Mouse (Mus musculus) neural tube, embryonic 12.5 days (tissue): ENCODE results near the gene Fam221a. TPM values are rescaled to one million over a fixed set of nuclear protein-coding genes. Genes with fewer than 3 reads are reported as not detected.

Experiments
- ATAC-seq: fragments of 200-750 bp; cut with Nextera tagmentation; 2 replicates; pipeline ENCODE4 v1.8.0; 2017; ENCODE audit warnings: low read depth, mild to moderate bottlenecking, moderate TSS enrichment, moderate library complexity; ENCODE audit not compliant: low FRiP score
- H3K27ac ChIP-seq: fragments of 300-500 bp; sonication (generic); 2 replicates; pipeline ENCODE4 v1.5.1; 2016
- H3K27me3 ChIP-seq: fragments of 300-500 bp; sonication (generic); replicated peaks from 2 replicates; pipeline ENCODE4 v1.6.1; 2016; ENCODE audit warnings: mild to moderate bottlenecking
- H3K36me3 ChIP-seq: fragments of 300-500 bp; sonication (generic); 2 replicates; pipeline ENCODE4 v1.6.1; 2016; ENCODE audit warnings: mild to moderate bottlenecking
- H3K4me1 ChIP-seq: fragments of 300-500 bp; sonication (generic); 2 replicates; pipeline ENCODE4 v1.6.1; 2016
- H3K4me2 ChIP-seq: fragments of 300-500 bp; sonication (generic); replicated peaks from 2 replicates; pipeline ENCODE4 v1.6.1; 2016; ENCODE audit warnings: mild to moderate bottlenecking
- H3K4me3 ChIP-seq: fragments of 300-500 bp; sonication (generic); 2 replicates; pipeline ENCODE4 v1.5.1; 2016
- H3K9ac ChIP-seq: fragments of 300-500 bp; sonication (generic); 2 replicates; pipeline ENCODE4 v1.6.1; 2016; ENCODE audit warnings: mild to moderate bottlenecking
- H3K9me3 ChIP-seq: fragments of 300-500 bp; sonication (generic); 2 replicates; pipeline ENCODE4 v1.6.1; 2016; ENCODE audit warnings: mild to moderate bottlenecking
- WGBS: fragments of 180-500 bp; shearing (Covaris S2); methylation state at CpG from one replicate; pipeline ENCODE4 v1.1.7; 2016; 5-methylcytosine and 5-hydroxymethylcytosine counted together
- polyA plus RNA-seq: library from polyadenylated mRNA; unstranded; fragments of >200 nt; fragmentation: Nextera tagmentation; extraction: Ambion mirVana; gene quantifications from 2 replicates; pipeline ENCODE4 v1.2.1, GENCODE M21; 2016

The Fam221a gene
- polyA plus RNA-seq, 1 experiment from 2014 or later, result 4.2 TPM

- Histone ChIP-seq H3K27ac (no peak overlapping the region), H3K9ac (no peak overlapping the region), H3K4me3 (no peak overlapping the region), H3K36me3 (no peaks in the 10 kb centered on the region), H3K4me2 (no peak overlapping the region), H3K27me3 (no peaks in the 10 kb centered on the region), H3K4me1 (no peaks in the 10 kb centered on the region), H3K9me3 (no peaks in the 10 kb centered on the region)
- WGBS, result 9% methylated on average over 9 of the region's 9 CpGs
- no peak for ATAC-seq
Measured at GRCm38 (mm10) chr6:49338566-49338965, 29.0 kb upstream of the Fam221a start.

GRCm38 (mm10) chr6:49339145-49339544 is 28.4 kb upstream of the Fam221a start:
- Histone ChIP-seq H3K9me3 (no peaks in the 10 kb centered on the region), H3K4me3 (no peak overlapping the region), H3K4me2 (no peak overlapping the region), H3K36me3 (no peaks in the 10 kb centered on the region), H3K9ac (no peak overlapping the region), H3K27ac (no peak overlapping the region), H3K27me3 (no peaks in the 10 kb centered on the region), H3K4me1 (no peaks in the 10 kb centered on the region)
- WGBS, result 17% methylated on average over 6 of the region's 6 CpGs
- no peak for ATAC-seq

GRCm38 (mm10) chr6:49343737-49344469 is 23.6 kb upstream of the Fam221a start:
- no peaks in the 10 kb centered on the region for H3K27me3 ChIP-seq
- no peak overlapping the region for H3K4me3 ChIP-seq
- H3K9me3 ChIP-seq, result no peaks in the 10 kb centered on the region
- H3K27ac ChIP-seq, result no peak overlapping the region
- H3K4me1 ChIP-seq, result no peaks in the 10 kb centered on the region
- 83% methylated on average over 14 of the region's 14 CpGs for WGBS
- no peaks in the 10 kb centered on the region for H3K36me3 ChIP-seq
- H3K9ac ChIP-seq, result no peak overlapping the region
- no peak for ATAC-seq
- H3K4me2 ChIP-seq, result no peak overlapping the region

- no peaks in the 10 kb centered on the region for H3K36me3 ChIP-seq
- 94% methylated on average over 7 of the region's 7 CpGs for WGBS
- H3K4me2 ChIP-seq, result no peak overlapping the region
- no peak overlapping the region for H3K4me3 ChIP-seq
- no peak overlapping the region for H3K9ac ChIP-seq
- no peak for ATAC-seq
- H3K27ac ChIP-seq, result no peak overlapping the region
- no peaks in the 10 kb centered on the region for H3K4me1 ChIP-seq
- H3K27me3 ChIP-seq, result no peaks in the 10 kb centered on the region
- no peaks in the 10 kb centered on the region for H3K9me3 ChIP-seq
Measured at GRCm38 (mm10) chr6:49349826-49350225, 17.7 kb upstream of the Fam221a start.

- Histone ChIP-seq H3K36me3 (no peaks in the 10 kb centered on the region), H3K27ac (no peak overlapping the region), H3K4me2 (no peak overlapping the region), H3K27me3 (no peaks in the 10 kb centered on the region), H3K4me1 (no peaks in the 10 kb centered on the region), H3K9me3 (no peaks in the 10 kb centered on the region), H3K4me3 (no peak overlapping the region), H3K9ac (no peak overlapping the region)
- WGBS, result 92% methylated on average over 3 of the region's 3 CpGs
- no peak for ATAC-seq
Measured at GRCm38 (mm10) chr6:49354613-49355012, 12.9 kb upstream of the Fam221a start.

- Histone ChIP-seq H3K4me2 (no peak overlapping the region), H3K4me1 (no peaks in the 10 kb centered on the region), H3K36me3 (no peaks in the 10 kb centered on the region), H3K27me3 (no peaks in the 10 kb centered on the region), H3K4me3 (no peak overlapping the region), H3K9me3 (no peaks in the 10 kb centered on the region), H3K27ac (no peak overlapping the region), H3K9ac (no peak overlapping the region)
- WGBS, result 75% methylated on average over 4 of the region's 4 CpGs
- no peak for ATAC-seq
Measured at GRCm38 (mm10) chr6:49355171-49355570, 12.4 kb upstream of the Fam221a start.

- Histone ChIP-seq H3K4me3 (no peak overlapping the region), H3K9me3 (no peaks in the 10 kb centered on the region), H3K4me1 (no peaks in the 10 kb centered on the region), H3K9ac (no peak overlapping the region), H3K27ac (no peak overlapping the region), H3K4me2 (no peak overlapping the region), H3K27me3 (no peaks in the 10 kb centered on the region), H3K36me3 (no peaks in the 10 kb centered on the region)
- ATAC-seq, result no peak
Measured at GRCm38 (mm10) chr6:49360420-49360819, 7.1 kb upstream of the Fam221a start.

- 0 out of 2 replicates have a peak, but pooled peaks have one; percentile 8 for ATAC-seq
- no peaks in the 10 kb centered on the region for H3K9me3 ChIP-seq
- H3K4me2 ChIP-seq, result peak overlapping the region; percentile 86
- peak overlapping the region; percentile 50 for H3K4me3 ChIP-seq
- H3K27ac ChIP-seq, result no peak overlapping the region
- no peak overlapping the region for H3K9ac ChIP-seq
- no peaks in the 10 kb centered on the region for H3K27me3 ChIP-seq
- H3K4me1 ChIP-seq, result 0 out of 2 replicates have a peak, but pooled peaks cover 10% of the 10 kb centered on the region
- 43% methylated on average over 3 of the region's 3 CpGs for WGBS
- H3K36me3 ChIP-seq, result no peaks in the 10 kb centered on the region
Measured at GRCm38 (mm10) chr6:49368212-49368611, 673 bp downstream of the Fam221a start.

- no peaks in the 10 kb centered on the region for H3K36me3 ChIP-seq
- H3K4me3 ChIP-seq, result no peak overlapping the region
- no peaks in the 10 kb centered on the region for H3K27me3 ChIP-seq
- no peak overlapping the region for H3K27ac ChIP-seq
- H3K9me3 ChIP-seq, result no peaks in the 10 kb centered on the region
- no peak overlapping the region for H3K9ac ChIP-seq
- 83% methylated on average over 4 of the region's 4 CpGs for WGBS
- H3K4me2 ChIP-seq, result no peak overlapping the region
- 0 out of 2 replicates have a peak, but pooled peaks cover 6% of the 10 kb centered on the region for H3K4me1 ChIP-seq
- ATAC-seq, result no peak
Measured at GRCm38 (mm10) chr6:49372705-49373104, 5.2 kb downstream of the Fam221a start.

GRCm38 (mm10) chr6:49373943-49374342 is 6.4 kb downstream of the Fam221a start:
- Histone ChIP-seq H3K36me3 (no peaks in the 10 kb centered on the region), H3K4me3 (no peak overlapping the region), H3K9me3 (no peaks in the 10 kb centered on the region), H3K27me3 (no peaks in the 10 kb centered on the region), H3K9ac (no peak overlapping the region), H3K4me2 (no peak overlapping the region), H3K27ac (no peak overlapping the region), H3K4me1 (no peaks in the 10 kb centered on the region)
- ATAC-seq, result no peak
- WGBS, result 82% methylated on average over 2 of the region's 2 CpGs

- Histone ChIP-seq H3K4me2 (no peak overlapping the region), H3K9me3 (no peaks in the 10 kb centered on the region), H3K9ac (no peak overlapping the region), H3K27me3 (no peaks in the 10 kb centered on the region), H3K36me3 (no peaks in the 10 kb centered on the region; the same call in 1 of the 2 replicates), H3K27ac (no peak overlapping the region), H3K4me1 (no peaks in the 10 kb centered on the region), H3K4me3 (no peak overlapping the region)
- WGBS, result 75% methylated on average over 12 of the region's 12 CpGs
- ATAC-seq, result no peak
Measured at GRCm38 (mm10) chr6:49378328-49378727, 10.8 kb downstream of the Fam221a start.

GRCm38 (mm10) chr6:49394276-49394675 is 26.7 kb downstream of the Fam221a start:
- Histone ChIP-seq H3K27me3 (no peaks in the 10 kb centered on the region), H3K9ac (no peak overlapping the region), H3K4me2 (no peak overlapping the region), H3K4me1 (no peaks in the 10 kb centered on the region), H3K9me3 (no peaks in the 10 kb centered on the region), H3K4me3 (no peak overlapping the region), H3K27ac (no peak overlapping the region), H3K36me3 (no peaks in the 10 kb centered on the region)
- 69% methylated on average over 1 of the region's 1 CpGs for WGBS
- no peak for ATAC-seq

- WGBS, result 83% methylated on average over 34 of the region's 34 CpGs
- Histone ChIP-seq H3K36me3 (no peaks in the 10 kb centered on the region), H3K9me3 (no peaks in the 10 kb centered on the region), H3K27me3 (no peaks in the 10 kb centered on the region), H3K9ac (no peak within 1 kb of the TSS), H3K27ac (no peak within 1 kb of the TSS), H3K4me2 (no peak within 1 kb of the TSS), H3K4me3 (no peak within 1 kb of the TSS), H3K4me1 (no peaks in the 10 kb centered on the region)
- ATAC-seq, result no peak
Measured at GRCm38 (mm10) chr6:49395316-49395715, 27.8 kb downstream of the Fam221a start, which contains the start of gene Stk31. Gene Stk31, plus strand, starts transcription at chr6:49395604.
